18 mouse cellular contexts compared by ENCODE assay signal in genomic region chr5:24265431-24265830, GRCm38 (mm10).
DNase-seq lines count a peak whose midpoint lies in the region; ATAC-seq and TF ChIP-seq lines count a peak whose summit lies in the region.
"Had no signal": no experiment of that assay in that cellular context is flagged by ENCODE, and none has a peak within 500 bp of the region (broad histone marks: within the 10 kb centered on the region; RNA-seq: fewer than 3 reads in every experiment).

No protein-coding gene starts in this region.

- intact Hi-C loops in heart, postnatal 36 days (cut with DNase I): no loop called here

- no peak overlapping the region for H3K9ac ChIP-seq in liver, postnatal 0 days (replicated peaks)
- no peak overlapping the region for H3K9ac ChIP-seq in liver, embryonic 12.5 days
- no peak overlapping the region for H3K9ac ChIP-seq in stomach, embryonic 16.5 days (ENCODE audit: low read length)
- H3K9ac ChIP-seq: embryonic facial prominence, embryonic 15.5 days; forebrain, embryonic 13.5 days; hindbrain, embryonic 15.5 days had no signal

- H3K9me3 ChIP-seq in liver, postnatal 0 days (ENCODE audit: low read length): no peaks in the 10 kb centered on the region
- no peaks in the 10 kb centered on the region for H3K9me3 ChIP-seq in liver, embryonic 12.5 days (replicated peaks)
- H3K9me3 ChIP-seq in stomach, embryonic 16.5 days (replicated peaks; ENCODE audit: control insufficient read depth, low read length): no peaks in the 10 kb centered on the region
- H3K9me3 ChIP-seq: embryonic facial prominence, embryonic 15.5 days; forebrain, embryonic 13.5 days; hindbrain, embryonic 15.5 days had no signal

- TF ChIP-seq EP300 in liver, postnatal 0 days (IDR thresholded peaks at IDR 0.05; ENCODE audit: low read depth): no peak

- H3K36me3 ChIP-seq in liver, postnatal 0 days (replicated peaks; ENCODE audit: insufficient read depth, low read length): no peaks in the 10 kb centered on the region
- no peaks in the 10 kb centered on the region for H3K36me3 ChIP-seq in liver, embryonic 12.5 days
- H3K36me3 ChIP-seq in stomach, embryonic 16.5 days (ENCODE audit: control insufficient read depth, insufficient read depth, low read length): no peaks in the 10 kb centered on the region
- H3K36me3 ChIP-seq: embryonic facial prominence, embryonic 15.5 days; hindbrain, embryonic 15.5 days had no signal

- TF ChIP-seq CTCF in liver, postnatal 0 days (IDR thresholded peaks at IDR 0.05; ENCODE audit: low read depth): 0 out of 2 replicates have a peak, but pooled peaks have one; percentile 20

- no peaks in the 10 kb centered on the region for H3K4me1 ChIP-seq in liver, postnatal 0 days (ENCODE audit: insufficient read depth)
- H3K4me1 ChIP-seq in liver, embryonic 12.5 days: peaks cover 8% of the 10 kb centered on the region; the same call in 1 of the 2 replicates
- H3K4me1 ChIP-seq in stomach, embryonic 16.5 days (ENCODE audit: control insufficient read depth, insufficient read depth, low read length): peaks cover 9% of the 10 kb centered on the region; the same call in 1 of the 2 replicates

- no peak overlapping the region for H3K4me2 ChIP-seq in liver, postnatal 0 days (ENCODE audit: low read depth, low read length)
- no peak overlapping the region for H3K4me2 ChIP-seq in liver, embryonic 12.5 days
- no peak overlapping the region for H3K4me2 ChIP-seq in stomach, embryonic 16.5 days (ENCODE audit: low read depth, low read length)

- H3K27me3 ChIP-seq in liver, postnatal 0 days (ENCODE audit: insufficient read depth, low read length): no peaks in the 10 kb centered on the region
- peaks cover 32% of the 10 kb centered on the region; the same call in 1 of the 2 replicates for H3K27me3 ChIP-seq in liver, embryonic 12.5 days (replicated peaks)
- no peaks in the 10 kb centered on the region for H3K27me3 ChIP-seq in stomach, embryonic 16.5 days (ENCODE audit: control insufficient read depth, insufficient read depth, low read length)
- H3K27me3 ChIP-seq: embryonic facial prominence, embryonic 15.5 days; hindbrain, embryonic 15.5 days had no signal

- DNase-seq in heart, adult 11 months: peak; percentile 74
- no peak for DNase-seq in heart, postnatal 36 days
- no peak for DNase-seq in liver, postnatal 0 days
- peak; percentile 50 for DNase-seq in R1 (ENCODE audit: low read depth, low spot score)
- DNase-seq in kidney, postnatal 4 days: no peak
- DNase-seq in adrenal gland, postnatal 14 days: no peak
- DNase-seq: B cell, adult 2 months; cerebellum, adult 18-20 months; kidney, postnatal 36 days; layer of hippocampus, postnatal 36 days; left cerebral cortex, postnatal 4 days; right cerebral cortex, adult 18-20 months; thymus, postnatal 4 days had no signal

- H3K4me3 ChIP-seq in liver, postnatal 0 days (ENCODE audit: low read depth, low read length): no peak overlapping the region
- H3K4me3 ChIP-seq in liver, embryonic 12.5 days: no peak overlapping the region
- H3K4me3 ChIP-seq in stomach, embryonic 16.5 days (replicated peaks; ENCODE audit: low read length): no peak overlapping the region
- H3K4me3 ChIP-seq: forebrain, embryonic 13.5 days; hindbrain, embryonic 15.5 days had no signal

- no peak overlapping the region for H3K27ac ChIP-seq in liver, postnatal 0 days (ENCODE audit: low read depth)
- H3K27ac ChIP-seq in liver, embryonic 12.5 days: no peak overlapping the region
- H3K27ac ChIP-seq in stomach, embryonic 16.5 days (ENCODE audit: low read length): 0 out of 2 replicates have a peak overlapping the region, but pooled peaks have one; percentile 46
- H3K27ac ChIP-seq: embryonic facial prominence, embryonic 15.5 days; forebrain, embryonic 13.5 days; hindbrain, embryonic 15.5 days had no signal

- ATAC-seq in liver, postnatal 0 days: no peak
- no peak for ATAC-seq in liver, embryonic 12.5 days
- no peak for ATAC-seq in stomach, embryonic 16.5 days (ENCODE audit: insufficient read depth, low FRiP score)
- ATAC-seq: forebrain, embryonic 13.5 days had no signal

- WGBS in liver, postnatal 0 days (ENCODE audit: insufficient replicate concordance): 93% methylated on average over 3 of the region's 3 CpGs
- 74% methylated on average over 3 of the region's 3 CpGs for WGBS in liver, embryonic 12.5 days (ENCODE audit: insufficient replicate concordance)
- WGBS in stomach, embryonic 16.5 days: 84% methylated on average over 3 of the region's 3 CpGs

Comparison
In these comparisons a context has a peak if more than half of its experiments do, and no peak if none do; other contexts are left out.
1. DNase-seq: peak in heart, adult 11 months (single experiment) and R1 (single experiment); none in heart, postnatal 36 days (0 of 2), liver, postnatal 0 days (single experiment), kidney, postnatal 4 days (0 of 2) and adrenal gland, postnatal 14 days (single experiment).